Mouse (Mus musculus) hindbrain, embryonic 13.5 days (tissue): ENCODE data around the gene Bicd2. TPM values are rescaled to one million over a fixed set of nuclear protein-coding genes. Genes with fewer than 3 reads are reported as not detected.
"Not testable (repeated sequence)": the region's sequence is repeated elsewhere in the genome, so short reads cannot be mapped to it uniquely, and the experiment has no call there.

Experiments
- ATAC-seq: fragments of 200-750 bp; cut with Nextera tagmentation; 2 replicates; pipeline ENCODE4 v1.8.0; 2017; ENCODE audit warnings: moderate TSS enrichment; ENCODE audit not compliant: low FRiP score
- H3K27ac ChIP-seq: fragments of 300-500 bp; sonication (generic); 2 replicates; pipeline ENCODE4 v1.5.1; 2015; ENCODE audit warnings: inconsistent platforms, mild to moderate bottlenecking, moderate library complexity
- H3K27me3 ChIP-seq: fragments of 300-500 bp; sonication (generic); 2 replicates; pipeline ENCODE4 v1.6.1; 2015; ENCODE audit warnings: mild to moderate bottlenecking, inconsistent platforms
- H3K36me3 ChIP-seq: fragments of 300-500 bp; sonication (generic); 2 replicates; pipeline ENCODE4 v1.6.1; 2015; ENCODE audit warnings: mild to moderate bottlenecking, inconsistent platforms
- H3K4me1 ChIP-seq: fragments of 300-500 bp; sonication (generic); replicated peaks from 2 replicates; pipeline ENCODE4 v1.6.1; 2015; ENCODE audit warnings: inconsistent platforms
- H3K4me2 ChIP-seq: fragments of 300-500 bp; sonication (generic); 2 replicates; pipeline ENCODE4 v1.6.1; 2015; ENCODE audit warnings: inconsistent platforms, mild to moderate bottlenecking, moderate library complexity
- H3K4me3 ChIP-seq: fragments of 300-500 bp; sonication (generic); 2 replicates; pipeline ENCODE4 v1.5.1; 2015; ENCODE audit warnings: mild to moderate bottlenecking, inconsistent platforms
- H3K9ac ChIP-seq: fragments of 300-500 bp; sonication (generic); 2 replicates; pipeline ENCODE4 v1.6.1; 2015; ENCODE audit warnings: mild to moderate bottlenecking, inconsistent platforms
- H3K9me3 ChIP-seq: fragments of 300-500 bp; sonication (generic); 2 replicates; pipeline ENCODE4 v1.6.1; 2016; ENCODE audit warnings: inconsistent platforms
- WGBS: fragments of 180-500 bp; shearing (Covaris S2); methylation state at CpG from one replicate; pipeline ENCODE4 v1.1.7; 2015; 5-methylcytosine and 5-hydroxymethylcytosine counted together
- polyA plus RNA-seq: library from polyadenylated mRNA; unstranded; fragments of >200 nt; fragmentation: Nextera tagmentation; extraction: Ambion mirVana; gene quantifications from 2 replicates; pipeline ENCODE4 v1.2.1, GENCODE M21; 2015

The Bicd2 gene
- polyA plus RNA-seq, 1 experiment from 2014 or later = 28.2 TPM

GRCm38 (mm10) chr13:49370216-49370615 lies 28.8 kb downstream of the Bicd2 start:
- not testable (repeated sequence) for H3K27me3 ChIP-seq, H3K4me3 ChIP-seq, ATAC-seq, H3K9me3 ChIP-seq, H3K9ac ChIP-seq, H3K4me2 ChIP-seq
- WGBS = 87% methylated on average over 6 of the region's 6 CpGs
- Histone ChIP-seq H3K36me3 (peaks cover 47% of the 10 kb centered on the region), H3K27ac (peak overlapping the region; percentile 23; the same call in 1 of the 2 replicates), H3K4me1 (peaks cover 28% of the 10 kb centered on the region)

- not testable (repeated sequence) for H3K9ac ChIP-seq, H3K4me3 ChIP-seq, ATAC-seq, H3K27me3 ChIP-seq, H3K9me3 ChIP-seq, H3K4me2 ChIP-seq
- 86% methylated on average over 5 of the region's 5 CpGs for WGBS
- H3K36me3 ChIP-seq = peaks cover 53% of the 10 kb centered on the region
- H3K4me1 ChIP-seq = peaks cover 24% of the 10 kb centered on the region
- H3K27ac ChIP-seq = peak overlapping the region; percentile 60
These were observed 29.5 kb downstream of the Bicd2 start for GRCm38 (mm10) chr13:49370916-49371315.

GRCm38 (mm10) chr13:49371428-49371899 lies 30.1 kb downstream of the Bicd2 start:
- WGBS = 54% methylated on average over 3 of the region's 3 CpGs
- H3K9me3 ChIP-seq = no peaks in the 10 kb centered on the region
- H3K36me3 ChIP-seq = peaks cover 59% of the 10 kb centered on the region
- peak overlapping the region; percentile 24; the same call in 1 of the 2 replicates for H3K9ac ChIP-seq
- H3K27ac ChIP-seq = peak overlapping the region; percentile 60
- no peaks in the 10 kb centered on the region for H3K27me3 ChIP-seq
- no peak overlapping the region for H3K4me3 ChIP-seq
- H3K4me2 ChIP-seq = no peak overlapping the region
- H3K4me1 ChIP-seq = peaks cover 21% of the 10 kb centered on the region
- ATAC-seq = no peak

- Histone ChIP-seq H3K4me1 (peaks cover 21% of the 10 kb centered on the region), H3K9me3 (no peaks in the 10 kb centered on the region), H3K9ac (no peak overlapping the region), H3K4me3 (no peak overlapping the region), H3K36me3 (peaks cover 69% of the 10 kb centered on the region), H3K4me2 (no peak overlapping the region), H3K27me3 (no peaks in the 10 kb centered on the region), H3K27ac (0 out of 2 replicates have a peak overlapping the region, but pooled peaks have one; percentile 60)
- WGBS = 94% methylated on average over 9 of the region's 9 CpGs
- ATAC-seq = no peak
These were observed 31.1 kb downstream of the Bicd2 start for GRCm38 (mm10) chr13:49372370-49373060.

- Histone ChIP-seq H3K36me3 (peaks cover 84% of the 10 kb centered on the region), H3K4me1 (peaks cover 16% of the 10 kb centered on the region), H3K27me3 (no peaks in the 10 kb centered on the region), H3K4me2 (no peak overlapping the region), H3K4me3 (no peak overlapping the region), H3K9ac (no peak overlapping the region), H3K9me3 (no peaks in the 10 kb centered on the region), H3K27ac (no peak overlapping the region)
- WGBS = 51% methylated on average over 6 of the region's 6 CpGs
- no peak for ATAC-seq
These were observed 32.9 kb downstream of the Bicd2 start for GRCm38 (mm10) chr13:49374304-49374703.

- no peak for ATAC-seq
- H3K36me3 ChIP-seq = peaks cover 84% of the 10 kb centered on the region
These were observed 33.3 kb downstream of the Bicd2 start for GRCm38 (mm10) chr13:49374730-49375129.

GRCm38 (mm10) chr13:49377608-49378007 lies 36.2 kb downstream of the Bicd2 start:
- H3K4me2 ChIP-seq = no peak overlapping the region
- H3K36me3 ChIP-seq = peaks cover 84% of the 10 kb centered on the region
- no peak for ATAC-seq
- H3K4me3 ChIP-seq = no peak overlapping the region
- no peaks in the 10 kb centered on the region for H3K27me3 ChIP-seq
- WGBS = 86% methylated on average over 6 of the region's 6 CpGs
- no peak overlapping the region for H3K9ac ChIP-seq
- no peak overlapping the region for H3K27ac ChIP-seq
- H3K9me3 ChIP-seq = no peaks in the 10 kb centered on the region
- 0 out of 2 replicates have a peak, but pooled peaks cover 3% of the 10 kb centered on the region for H3K4me1 ChIP-seq

More at GRCm38 (mm10) chr13:49374730-49375129, 33.3 kb downstream of the Bicd2 start:
- Histone ChIP-seq H3K27me3 (no peaks in the 10 kb centered on the region), H3K4me3 (no peak overlapping the region), H3K9ac (no peak overlapping the region), H3K9me3 (no peaks in the 10 kb centered on the region), H3K27ac (no peak overlapping the region), H3K4me1 (peaks cover 16% of the 10 kb centered on the region), H3K4me2 (no peak overlapping the region)
- 89% methylated on average over 6 of the region's 6 CpGs for WGBS

GRCm38 (mm10) chr13:49379301-49379700 lies 37.9 kb downstream of the Bicd2 start:
- no peak for ATAC-seq
- 98% methylated on average over 20 of the region's 20 CpGs for WGBS

GRCm38 (mm10) chr13:49381230-49381629 lies 39.8 kb downstream of the Bicd2 start:
- Histone ChIP-seq H3K4me1 (no peaks in the 10 kb centered on the region; the same call in 1 of the 2 replicates), H3K9me3 (no peaks in the 10 kb centered on the region), H3K4me3 (no peak overlapping the region), H3K27me3 (no peaks in the 10 kb centered on the region), H3K27ac (no peak overlapping the region), H3K36me3 (peaks cover 98% of the 10 kb centered on the region), H3K9ac (no peak overlapping the region), H3K4me2 (no peak overlapping the region)
- WGBS = 31% methylated on average over 3 of the region's 3 CpGs
- peak; percentile 61; the same call in 1 of the 2 replicates for ATAC-seq

More at GRCm38 (mm10) chr13:49379301-49379700, 37.9 kb downstream of the Bicd2 start:
- no peak overlapping the region for H3K4me2 ChIP-seq
- no peak overlapping the region for H3K4me3 ChIP-seq
- no peak overlapping the region for H3K9ac ChIP-seq
- no peaks in the 10 kb centered on the region for H3K9me3 ChIP-seq
- H3K4me1 ChIP-seq = peaks cover 2% of the 10 kb centered on the region; the same call in 1 of the 2 replicates
- no peak overlapping the region for H3K27ac ChIP-seq
- peaks cover 98% of the 10 kb centered on the region for H3K36me3 ChIP-seq
- H3K27me3 ChIP-seq = no peaks in the 10 kb centered on the region

GRCm38 (mm10) chr13:49382997-49383396 lies 41.6 kb downstream of the Bicd2 start:
- no peak for ATAC-seq
- Histone ChIP-seq H3K36me3 (peaks cover 89% of the 10 kb centered on the region), H3K9ac (no peak overlapping the region), H3K9me3 (no peaks in the 10 kb centered on the region), H3K4me2 (no peak overlapping the region), H3K4me1 (no peaks in the 10 kb centered on the region; the same call in 1 of the 2 replicates), H3K4me3 (no peak overlapping the region), H3K27ac (no peak overlapping the region), H3K27me3 (no peaks in the 10 kb centered on the region)
- 92% methylated on average over 23 of the region's 23 CpGs for WGBS

- H3K36me3 ChIP-seq = peaks cover 78% of the 10 kb centered on the region
- no peak for ATAC-seq
- no peak overlapping the region for H3K9ac ChIP-seq
- H3K4me3 ChIP-seq = no peak overlapping the region
- H3K9me3 ChIP-seq = no peaks in the 10 kb centered on the region
- H3K27ac ChIP-seq = peak overlapping the region; percentile 8; the same call in 1 of the 2 replicates
- WGBS = 85% methylated on average over 16 of the region's 16 CpGs
- no peak overlapping the region for H3K4me2 ChIP-seq
- H3K4me1 ChIP-seq = no peaks in the 10 kb centered on the region; the same call in 1 of the 2 replicates
- no peaks in the 10 kb centered on the region for H3K27me3 ChIP-seq
These were observed 43.5 kb downstream of the Bicd2 start for GRCm38 (mm10) chr13:49384751-49385463.

- Histone ChIP-seq H3K4me1 (no peaks in the 10 kb centered on the region), H3K4me2 (no peak overlapping the region), H3K4me3 (no peak overlapping the region), H3K9ac (no peak overlapping the region), H3K27ac (no peak overlapping the region), H3K9me3 (no peaks in the 10 kb centered on the region), H3K27me3 (no peaks in the 10 kb centered on the region), H3K36me3 (peaks cover 39% of the 10 kb centered on the region)
- no peak for ATAC-seq
- WGBS = 91% methylated on average over 2 of the region's 2 CpGs
These were observed 50.0 kb downstream of the Bicd2 start for GRCm38 (mm10) chr13:49391374-49391773.
